Mouse (Mus musculus) hindbrain, embryonic 16.5 days (tissue): Measurements from ENCODE around the gene Rgl1. TPM values are rescaled to one million over a fixed set of nuclear protein-coding genes. Genes with fewer than 3 reads are reported as not detected.

Experiments
- ATAC-seq: fragments of 200-750 bp; cut with Nextera tagmentation; 2 replicates; pipeline ENCODE4 v1.8.0; 2017; ENCODE audit warnings: moderate TSS enrichment, moderate library complexity
- H3K27ac ChIP-seq: fragments of 300-500 bp; sonication (generic); 2 replicates; pipeline ENCODE4 v1.5.1; 2014; ENCODE audit warnings: low read depth, mild to moderate bottlenecking, control low read depth, low read length, moderate library complexity
- H3K27me3 ChIP-seq: fragments of 300-500 bp; sonication (generic); replicated peaks from 2 replicates; pipeline ENCODE4 v1.6.1; 2014; ENCODE audit warnings: low read length; ENCODE audit not compliant: control insufficient read depth, insufficient read depth
- H3K36me3 ChIP-seq: fragments of 300-500 bp; sonication (generic); 2 replicates; pipeline ENCODE4 v1.6.1; 2014; ENCODE audit warnings: mild to moderate bottlenecking, low read length, moderate library complexity, mixed read lengths; ENCODE audit not compliant: control insufficient read depth, insufficient read depth
- H3K4me1 ChIP-seq: fragments of 300-500 bp; sonication (generic); 2 replicates; pipeline ENCODE4 v1.6.1; 2014; ENCODE audit warnings: low read depth, low read length; ENCODE audit not compliant: control insufficient read depth, insufficient read depth
- H3K4me2 ChIP-seq: fragments of 300-500 bp; sonication (generic); 2 replicates; pipeline ENCODE4 v1.6.1; 2014; ENCODE audit warnings: mild to moderate bottlenecking, low read length, control low read depth, moderate library complexity
- H3K4me3 ChIP-seq: fragments of 300-500 bp; sonication (generic); 2 replicates; pipeline ENCODE4 v1.5.1; 2014; ENCODE audit warnings: mild to moderate bottlenecking, low read length, control low read depth, moderate library complexity
- H3K9ac ChIP-seq: fragments of 300-500 bp; sonication (generic); 2 replicates; pipeline ENCODE4 v1.6.1; 2014; ENCODE audit warnings: low read depth, mild to moderate bottlenecking, control low read depth, low read length, moderate library complexity
- H3K9me3 ChIP-seq: fragments of 300-500 bp; sonication (generic); 2 replicates; pipeline ENCODE4 v1.6.1; 2014; ENCODE audit warnings: mild to moderate bottlenecking, low read length, moderate library complexity; ENCODE audit not compliant: control insufficient read depth
- WGBS: fragments of 180-500 bp; shearing (Covaris S2); extraction: QIAGEN DNeasy Blood & Tissue Kit; methylation state at CpG from one replicate; pipeline ENCODE4 v1.1.7; 2014; 5-methylcytosine and 5-hydroxymethylcytosine counted together
- polyA plus RNA-seq: library from polyadenylated mRNA; unstranded; fragments of >200 nt; fragmentation: Nextera tagmentation; extraction: Ambion mirVana; gene quantifications from 2 replicates; pipeline ENCODE4 v1.2.1, GENCODE M21; 2015

Gene Rgl1
- polyA plus RNA-seq, 1 experiment from 2014 or later, result 18.4 TPM

GRCm38 (mm10) chr1:152618381-152618780 lies 147.8 kb downstream of the Rgl1 start:
- Histone ChIP-seq H3K27ac (no peak overlapping the region), H3K9ac (no peak overlapping the region), H3K4me3 (no peak overlapping the region), H3K36me3 (peaks cover 2% of the 10 kb centered on the region; the same call in 1 of the 2 replicates), H3K4me1 (peaks cover 4% of the 10 kb centered on the region), H3K27me3 (no peaks in the 10 kb centered on the region), H3K9me3 (no peaks in the 10 kb centered on the region), H3K4me2 (no peak overlapping the region)
- WGBS, result 55% methylated on average over 1 of the region's 1 CpGs
- no peak for ATAC-seq

DNA sequence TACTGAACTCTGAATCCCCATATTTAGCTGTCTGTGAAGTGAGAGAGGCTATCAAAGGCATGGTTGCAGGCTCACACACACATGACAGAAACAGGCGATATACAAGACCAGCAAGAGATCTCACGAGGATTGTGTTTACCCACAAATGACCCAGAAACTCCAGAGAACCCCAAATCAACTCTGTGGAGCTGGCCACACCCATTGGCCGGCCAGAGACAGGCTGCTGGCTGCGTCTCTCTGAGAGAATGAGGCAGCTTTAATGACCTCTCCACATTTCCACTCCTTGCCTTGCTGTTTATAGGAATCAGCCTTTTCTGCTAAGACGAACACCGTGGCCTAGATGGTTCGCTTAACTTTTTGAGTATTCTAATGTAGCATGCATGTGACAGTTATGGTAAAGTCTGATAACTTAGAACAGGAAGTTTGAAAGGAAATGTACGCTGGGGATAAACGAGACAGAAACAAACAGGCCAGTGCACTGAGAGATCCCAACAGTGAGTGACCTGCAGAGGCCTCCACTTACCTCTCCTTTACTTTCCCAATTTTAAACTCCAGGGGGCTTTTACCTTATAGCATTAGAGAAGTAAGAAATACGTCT lies 148.3 kb downstream of the Rgl1 start:
- Histone ChIP-seq H3K9me3 (no peaks in the 10 kb centered on the region), H3K36me3 (peaks cover 2% of the 10 kb centered on the region; the same call in 1 of the 2 replicates), H3K27me3 (no peaks in the 10 kb centered on the region), H3K4me2 (no peak overlapping the region), H3K4me3 (no peak overlapping the region), H3K27ac (no peak overlapping the region), H3K9ac (no peak overlapping the region), H3K4me1 (peaks cover 9% of the 10 kb centered on the region)
- 87% methylated on average over 10 of the region's 10 CpGs for WGBS
- ATAC-seq, result no peak

DNA sequence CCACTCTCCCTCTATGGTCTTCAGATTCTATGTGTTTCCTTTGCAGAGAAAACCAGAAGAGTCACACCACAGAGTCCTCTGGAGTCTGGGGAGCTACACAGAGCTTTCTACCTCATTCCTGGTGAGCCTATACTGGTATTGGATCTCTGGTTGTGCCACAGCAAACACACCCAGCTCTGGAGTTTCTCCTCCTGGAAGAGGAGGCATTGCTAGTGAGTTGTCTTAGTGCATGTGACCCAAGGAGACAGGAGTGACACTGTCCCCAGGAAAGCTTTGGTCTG lies 149.4 kb downstream of the Rgl1 start:
- no peak for ATAC-seq
- H3K4me2 ChIP-seq, result no peak overlapping the region
- H3K27me3 ChIP-seq, result no peaks in the 10 kb centered on the region
- H3K4me3 ChIP-seq, result no peak overlapping the region
- H3K4me1 ChIP-seq, result peaks cover 9% of the 10 kb centered on the region
- no peak overlapping the region for H3K27ac ChIP-seq
- H3K9me3 ChIP-seq, result no peaks in the 10 kb centered on the region
- H3K36me3 ChIP-seq, result peaks cover 2% of the 10 kb centered on the region; the same call in 1 of the 2 replicates
- no peak overlapping the region for H3K9ac ChIP-seq

DNA sequence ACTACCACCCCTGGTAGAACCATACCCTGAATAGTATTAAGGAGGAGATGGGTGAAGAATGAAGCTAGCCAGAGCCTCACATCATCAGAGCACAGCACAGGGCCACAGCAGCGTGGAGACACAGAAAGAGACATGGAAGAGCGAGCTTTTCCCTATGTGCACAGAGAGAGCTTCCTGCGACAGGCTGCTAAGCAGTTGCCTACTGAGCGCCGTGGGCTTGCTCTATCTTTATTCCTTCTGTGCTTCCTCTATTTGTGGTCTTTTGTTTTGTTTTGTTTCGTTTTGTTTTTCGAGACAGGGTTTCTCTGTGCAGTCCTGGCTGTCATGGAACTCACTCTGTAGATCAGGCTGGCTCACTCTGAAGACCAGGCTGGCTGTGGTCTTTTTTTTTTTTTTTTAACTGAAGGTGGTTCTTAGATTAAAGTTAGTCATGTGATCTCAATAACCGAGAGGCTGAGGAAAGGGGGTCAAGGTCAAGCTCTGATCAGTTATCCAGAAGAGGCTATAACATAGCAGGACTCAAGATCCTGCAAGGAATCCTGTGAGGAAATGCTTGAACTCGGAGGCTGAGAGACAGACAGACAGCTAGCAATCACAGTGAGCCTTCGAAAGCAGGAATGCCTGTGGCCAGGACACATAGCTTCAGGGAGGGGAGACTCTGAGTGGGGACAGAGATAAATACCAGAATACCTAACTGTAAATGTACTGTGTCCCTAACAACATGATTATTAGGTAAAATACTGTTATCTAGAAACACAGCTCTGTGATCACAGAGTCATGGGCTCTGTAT lies 150.0 kb downstream of the Rgl1 start:
- no peak for ATAC-seq
- WGBS, result 85% methylated on average over 10 of the region's 10 CpGs
- Histone ChIP-seq H3K9ac (no peak overlapping the region), H3K4me1 (peaks cover 9% of the 10 kb centered on the region), H3K4me3 (no peak overlapping the region), H3K9me3 (no peaks in the 10 kb centered on the region), H3K27me3 (no peaks in the 10 kb centered on the region), H3K36me3 (peaks cover 2% of the 10 kb centered on the region; the same call in 1 of the 2 replicates), H3K27ac (no peak overlapping the region), H3K4me2 (no peak overlapping the region)

GRCm38 (mm10) chr1:152614743-152615380 lies 151.3 kb downstream of the Rgl1 start:
- Histone ChIP-seq H3K36me3 (peaks cover 2% of the 10 kb centered on the region; the same call in 1 of the 2 replicates), H3K27ac (no peak overlapping the region), H3K4me3 (no peak overlapping the region), H3K4me2 (no peak overlapping the region), H3K9me3 (no peaks in the 10 kb centered on the region), H3K9ac (no peak overlapping the region), H3K4me1 (peaks cover 9% of the 10 kb centered on the region), H3K27me3 (no peaks in the 10 kb centered on the region)
- WGBS, result 67% methylated on average over 7 of the region's 7 CpGs
- ATAC-seq, result no peak

DNA sequence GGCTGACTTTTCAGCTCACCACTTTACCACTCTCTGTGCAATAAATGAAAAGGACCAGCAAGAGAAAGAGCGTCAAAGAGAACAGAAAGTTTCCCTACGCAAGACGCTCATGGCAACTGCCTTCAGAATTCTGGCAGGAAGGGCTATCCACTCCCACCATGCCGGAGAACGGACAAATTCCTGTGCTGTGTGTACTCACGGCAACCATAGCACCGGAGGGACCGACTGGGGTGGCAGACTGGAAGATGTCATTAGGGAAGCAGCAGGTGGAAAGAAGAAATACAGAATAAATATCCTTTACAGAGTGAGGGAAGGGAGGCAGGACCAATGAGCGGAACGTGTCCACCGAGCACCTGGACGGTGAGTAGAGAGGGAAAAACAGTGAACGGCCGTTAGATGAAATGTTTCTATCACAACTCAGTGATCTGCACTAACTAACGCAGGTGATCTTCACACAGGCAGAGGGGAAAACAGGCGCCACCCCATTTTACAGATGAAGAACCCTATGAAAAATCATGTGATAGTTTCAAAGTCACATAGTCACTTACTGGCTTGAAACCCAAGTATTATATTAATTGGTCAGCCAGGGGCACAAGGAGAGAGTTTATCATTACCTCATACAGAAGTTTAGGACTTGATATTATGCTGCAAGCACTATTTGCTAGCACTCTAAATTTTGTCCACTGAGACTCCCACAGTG lies 152.8 kb downstream of the Rgl1 start:
- Histone ChIP-seq H3K27ac (no peak overlapping the region), H3K4me2 (no peak overlapping the region), H3K36me3 (no peaks in the 10 kb centered on the region), H3K4me1 (peaks cover 11% of the 10 kb centered on the region), H3K27me3 (no peaks in the 10 kb centered on the region), H3K4me3 (no peak overlapping the region), H3K9ac (no peak overlapping the region), H3K9me3 (no peaks in the 10 kb centered on the region)
- no peak for ATAC-seq
- 70% methylated on average over 16 of the region's 16 CpGs for WGBS

DNA sequence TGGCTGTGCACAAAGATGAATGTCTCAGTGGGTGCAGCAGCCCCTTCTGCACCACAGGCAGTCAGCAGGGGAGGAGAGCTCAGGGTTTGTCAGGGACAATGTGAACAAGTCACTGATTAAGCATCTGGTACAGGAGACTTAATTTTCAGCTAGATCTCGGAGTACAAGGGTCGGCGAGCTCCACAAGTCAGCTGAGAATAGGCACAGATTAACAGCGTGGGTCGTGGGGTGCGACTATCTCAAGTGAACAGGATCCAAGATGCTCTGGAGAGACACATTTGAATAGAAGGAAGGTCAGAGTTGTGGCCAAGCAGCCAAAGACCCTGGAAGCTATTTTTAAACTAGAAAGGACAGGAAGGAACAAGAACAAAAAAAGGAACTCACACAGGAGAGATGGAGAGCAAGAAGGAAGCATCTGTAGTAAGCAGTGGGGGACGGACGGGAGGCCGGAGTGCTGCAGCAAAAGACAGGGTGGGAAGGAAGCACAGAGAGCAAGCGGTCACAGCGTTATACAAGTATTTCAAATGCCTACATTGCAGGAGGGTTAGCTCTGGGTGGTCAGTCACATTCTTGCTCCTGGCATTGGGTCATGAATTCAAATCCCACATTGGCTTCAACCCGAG lies 153.5 kb downstream of the Rgl1 start:
- Histone ChIP-seq H3K9me3 (no peaks in the 10 kb centered on the region), H3K9ac (no peak overlapping the region), H3K4me3 (no peak overlapping the region), H3K4me2 (no peak overlapping the region), H3K27ac (no peak overlapping the region), H3K27me3 (no peaks in the 10 kb centered on the region), H3K36me3 (no peaks in the 10 kb centered on the region), H3K4me1 (peaks cover 11% of the 10 kb centered on the region)
- 67% methylated on average over 12 of the region's 12 CpGs for WGBS
- ATAC-seq, result no peak

DNA sequence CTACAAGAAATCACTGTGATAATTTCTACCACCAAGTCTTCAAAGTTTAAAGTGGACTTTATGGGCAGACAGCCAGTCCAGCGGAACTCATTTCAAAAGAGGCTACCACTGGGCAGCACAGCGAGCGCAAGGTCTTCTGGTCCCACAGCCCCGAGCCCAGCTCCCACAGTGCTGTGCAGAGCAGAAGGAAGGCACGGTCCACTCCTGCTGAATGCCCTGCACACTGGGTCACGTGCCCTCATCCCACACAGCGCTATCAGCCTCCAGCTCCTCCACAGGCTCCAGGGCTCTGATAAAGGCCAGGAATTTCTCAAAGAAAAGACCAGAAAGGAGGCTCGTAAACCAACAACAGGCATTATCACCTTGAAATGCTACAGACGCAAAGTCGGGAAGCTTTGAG lies 156.6 kb downstream of the Rgl1 start:
- Histone ChIP-seq H3K4me3 (no peak overlapping the region), H3K27ac (no peak overlapping the region), H3K4me1 (peaks cover 12% of the 10 kb centered on the region), H3K9ac (no peak overlapping the region), H3K4me2 (no peak overlapping the region), H3K36me3 (no peaks in the 10 kb centered on the region), H3K9me3 (no peaks in the 10 kb centered on the region), H3K27me3 (no peaks in the 10 kb centered on the region)
- no peak for ATAC-seq
- WGBS, result 59% methylated on average over 10 of the region's 10 CpGs

GRCm38 (mm10) chr1:152609006-152609405 lies 157.1 kb downstream of the Rgl1 start:
- Histone ChIP-seq H3K4me3 (no peak overlapping the region), H3K4me2 (no peak overlapping the region), H3K27me3 (no peaks in the 10 kb centered on the region), H3K9ac (no peak overlapping the region), H3K36me3 (no peaks in the 10 kb centered on the region), H3K27ac (no peak overlapping the region), H3K9me3 (no peaks in the 10 kb centered on the region), H3K4me1 (peaks cover 12% of the 10 kb centered on the region)
- WGBS, result 80% methylated on average over 7 of the region's 7 CpGs
- ATAC-seq, result no peak
